Mouse (Mus musculus) kidney, postnatal 0 days (tissue): ENCODE data around the gene Cdkn1b. TPM values are rescaled to one million over a fixed set of nuclear protein-coding genes. Genes with fewer than 3 reads are reported as not detected.
A peak's percentile ranks its signal among the peaks of the same experiment; 100 is the strongest.

Experiments used
- ATAC-seq: fragments of 200-750 bp; cut with Nextera tagmentation; replicated peaks from 2 replicates; pipeline ENCODE4 v1.8.0; 2017; ENCODE audit warnings: low read depth, moderate number of reproducible peaks, moderate TSS enrichment, moderate library complexity; ENCODE audit not compliant: low FRiP score
- DNase-seq: peaks from one replicate; pipeline ENCODE4 v3.0.0-alpha.2; 2016; ENCODE audit warnings: low spot score
- H3K27ac ChIP-seq: fragments of 300-500 bp; sonication (generic); 2 replicates; pipeline ENCODE4 v1.5.1; 2014; ENCODE audit warnings: mild to moderate bottlenecking
- H3K27me3 ChIP-seq: fragments of 300-500 bp; sonication (generic); 2 replicates; pipeline ENCODE4 v1.6.1; 2014; ENCODE audit warnings: low read length, mixed read lengths; ENCODE audit not compliant: insufficient read depth
- H3K36me3 ChIP-seq: fragments of 300-500 bp; sonication (generic); 2 replicates; pipeline ENCODE4 v1.6.1; 2014; ENCODE audit warnings: low read length, mixed read lengths; ENCODE audit not compliant: insufficient read depth
- H3K4me1 ChIP-seq: fragments of 300-500 bp; sonication (generic); replicated peaks from 2 replicates; pipeline ENCODE4 v1.6.1; 2014; ENCODE audit warnings: antibody characterized with exemption, low read length, mixed read lengths; ENCODE audit not compliant: insufficient read depth
- H3K4me2 ChIP-seq: fragments of 300-500 bp; sonication (generic); 2 replicates; pipeline ENCODE4 v1.6.1; 2014; ENCODE audit warnings: mild to moderate bottlenecking, low read length, moderate library complexity, mixed read lengths
- H3K4me3 ChIP-seq: fragments of 300-500 bp; sonication (generic); replicated peaks from 2 replicates; pipeline ENCODE4 v1.5.1; 2014; ENCODE audit warnings: low read depth, low read length
- H3K9ac ChIP-seq: fragments of 300-500 bp; sonication (generic); 2 replicates; pipeline ENCODE4 v1.6.1; 2014; ENCODE audit warnings: low read depth, low read length
- H3K9me3 ChIP-seq: fragments of 300-500 bp; sonication (generic); replicated peaks from 2 replicates; pipeline ENCODE4 v1.6.1; 2016; ENCODE audit warnings: low read length, inconsistent platforms, mixed read lengths
- CTCF ChIP-seq: IDR thresholded peaks from 2 replicates; pipeline ENCODE4 v1.5.1; 2016; ENCODE audit warnings: antibody characterized with exemption, low read depth, mild to moderate bottlenecking, moderate library complexity
- WGBS: fragments of 180-500 bp; shearing (Covaris S2); extraction: QIAGEN DNeasy Blood & Tissue Kit; methylation state at CpG from one replicate; pipeline ENCODE4 v1.1.7; 2014; 5-methylcytosine and 5-hydroxymethylcytosine counted together
- polyA plus RNA-seq: library from polyadenylated mRNA; unstranded; fragments of >200 nt; fragmentation: Nextera tagmentation; extraction: Ambion mirVana; gene quantifications from 2 replicates; pipeline ENCODE4 v1.2.1, GENCODE M21; 2015

The Cdkn1b gene
- polyA plus RNA-seq, 1 experiment from 2014 or later: 25.1 TPM

DNA sequence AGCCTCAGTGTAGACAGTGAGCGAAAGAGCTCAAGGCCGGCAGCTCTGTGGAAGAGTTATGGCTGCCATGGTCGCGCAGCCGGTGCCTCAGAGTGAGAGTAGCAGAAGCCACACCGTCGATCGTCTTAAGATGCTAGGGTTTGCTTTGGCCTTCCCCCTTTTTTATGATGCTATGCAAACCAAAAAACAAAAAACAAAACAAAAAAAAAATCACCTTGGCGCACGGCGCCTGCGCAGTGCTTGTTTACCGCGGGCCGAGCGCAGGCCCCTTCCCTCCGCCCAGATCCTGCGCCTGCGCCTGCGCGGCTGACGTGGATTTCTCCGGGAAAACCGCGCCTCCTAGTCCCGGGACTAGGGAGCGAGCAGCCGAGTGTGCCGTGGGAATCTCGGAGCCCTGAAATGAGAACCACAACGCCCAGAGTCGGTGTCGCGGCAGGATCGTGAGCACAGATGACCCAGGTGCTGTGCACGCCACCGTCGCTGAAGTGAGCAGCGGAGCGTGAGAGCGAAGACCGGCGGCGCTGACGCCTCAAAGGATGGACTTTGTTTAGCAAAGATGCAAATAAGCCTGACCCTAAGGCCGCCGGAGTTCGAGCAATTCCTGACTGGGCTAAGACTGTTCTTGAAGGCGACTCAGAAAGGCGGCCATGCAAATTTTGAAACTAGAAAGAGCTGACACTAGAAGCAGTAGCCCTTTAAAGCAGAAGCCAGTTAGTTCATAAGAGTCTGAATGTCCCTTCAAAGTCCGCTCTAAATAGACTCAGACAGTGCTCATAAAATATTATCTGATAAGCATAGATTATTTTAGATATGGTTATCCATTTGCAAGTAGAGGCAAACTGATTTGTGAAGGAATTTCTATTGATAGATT, 21.9 kb upstream of the Cdkn1b start, which contains the start of gene Gpr19:
Gene Gpr19, minus strand, starts transcription at position 484 of the 871 bp plus-strand sequence.
- TF ChIP-seq CTCF: peak; percentile 35
- Histone ChIP-seq H3K36me3 (no peaks in the 10 kb centered on the region), H3K9me3 (no peaks in the 10 kb centered on the region), H3K27ac (peak within 1 kb of the TSS; percentile 99), H3K4me3 (peak within 1 kb of the TSS; percentile 45), H3K27me3 (no peaks in the 10 kb centered on the region), H3K9ac (peak within 1 kb of the TSS; percentile 75), H3K4me1 (0 out of 2 replicates have a peak, but pooled peaks cover 3% of the 10 kb centered on the region), H3K4me2 (peak within 1 kb of the TSS; percentile 70)
- ATAC-seq (peak; percentile 94), DNase-seq (peak; percentile 98)
- under 1% methylated on average over 51 of the region's 51 CpGs for WGBS

DNA sequence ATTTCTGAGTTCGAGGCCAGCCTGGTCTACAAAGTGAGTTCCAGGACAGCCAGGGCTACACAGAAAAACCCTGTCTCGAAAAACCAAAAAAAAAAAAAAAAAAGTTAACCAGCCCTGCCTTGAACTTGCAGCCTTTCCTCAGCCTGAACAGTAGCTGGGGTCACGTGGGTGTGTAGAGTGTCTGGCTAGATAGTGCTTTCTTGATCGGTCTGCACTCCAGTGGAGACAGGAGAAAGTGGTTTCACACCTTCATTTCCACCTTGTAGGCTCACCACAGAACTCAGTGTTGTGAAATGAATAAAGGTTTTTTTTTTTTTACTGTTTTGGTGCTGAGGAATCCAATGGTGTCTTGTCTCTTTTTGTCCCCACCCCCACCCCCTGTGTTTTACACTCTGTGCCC, 16.8 kb upstream of the Cdkn1b start:
- no peaks in the 10 kb centered on the region for H3K27me3 ChIP-seq
- DNase-seq (no peak), ATAC-seq (no peak)
- no peak overlapping the region for H3K9ac ChIP-seq
- H3K9me3 ChIP-seq: no peaks in the 10 kb centered on the region
- no peak overlapping the region for H3K27ac ChIP-seq
- WGBS: 82% methylated on average over 3 of the region's 4 CpGs
- no peak for TF ChIP-seq CTCF
- H3K4me3 ChIP-seq: no peak overlapping the region
- no peaks in the 10 kb centered on the region for H3K4me1 ChIP-seq
- H3K4me2 ChIP-seq: no peak overlapping the region
- H3K36me3 ChIP-seq: no peaks in the 10 kb centered on the region

DNA sequence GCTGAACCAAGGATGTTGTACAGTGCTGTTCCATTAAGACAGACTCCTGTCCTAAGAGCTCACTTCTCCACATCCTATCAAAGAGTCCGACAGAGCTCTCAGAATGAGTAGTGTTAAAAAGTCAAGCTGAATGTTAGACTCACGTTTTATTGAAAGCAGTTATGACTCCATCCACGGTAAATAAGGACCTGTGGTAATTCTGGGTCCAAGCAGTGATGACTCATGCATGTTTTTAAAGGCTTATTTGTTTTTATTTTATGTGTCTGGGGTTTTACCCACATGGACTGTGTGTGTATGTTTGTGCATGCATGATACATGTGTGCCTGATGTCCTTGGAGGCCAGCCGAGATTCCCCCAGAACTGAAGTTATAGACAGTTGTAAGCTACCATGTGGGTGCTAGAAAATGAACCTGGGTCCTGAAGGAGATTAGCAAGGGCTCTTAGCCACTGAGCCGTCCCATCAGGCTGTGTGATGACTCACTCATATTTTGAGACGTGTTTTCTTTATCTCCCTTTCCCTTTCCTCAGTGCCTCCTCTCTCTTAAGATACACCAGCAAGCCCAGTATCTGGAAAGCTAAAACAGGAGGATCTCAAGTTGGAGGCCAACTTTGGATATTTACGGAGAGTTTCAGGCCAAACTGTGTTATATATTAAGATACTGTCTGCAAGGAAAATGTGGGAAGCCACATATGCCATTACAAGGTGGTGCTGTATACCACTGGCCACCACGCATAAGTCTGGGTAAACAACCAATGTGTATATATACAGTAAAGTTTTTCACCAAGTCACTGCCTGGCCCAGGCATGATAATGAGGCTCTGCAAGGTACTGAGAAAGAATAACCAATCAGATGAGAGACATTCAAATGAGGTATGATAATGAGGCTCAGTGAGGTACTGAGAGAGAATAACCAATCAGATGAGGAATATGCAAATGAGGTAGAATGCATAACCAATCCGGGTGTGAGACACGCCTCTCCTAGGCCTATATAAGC, 16.0 kb upstream of the Cdkn1b start:
- Histone ChIP-seq H3K4me1 (no peaks in the 10 kb centered on the region), H3K9ac (no peak overlapping the region), H3K27me3 (no peaks in the 10 kb centered on the region), H3K27ac (no peak overlapping the region), H3K9me3 (no peaks in the 10 kb centered on the region), H3K36me3 (no peaks in the 10 kb centered on the region), H3K4me3 (no peak overlapping the region), H3K4me2 (no peak overlapping the region)
- DNase-seq (no peak), ATAC-seq (no peak)
- no peak for TF ChIP-seq CTCF
- 86% methylated on average over 10 of the region's 10 CpGs for WGBS

DNA sequence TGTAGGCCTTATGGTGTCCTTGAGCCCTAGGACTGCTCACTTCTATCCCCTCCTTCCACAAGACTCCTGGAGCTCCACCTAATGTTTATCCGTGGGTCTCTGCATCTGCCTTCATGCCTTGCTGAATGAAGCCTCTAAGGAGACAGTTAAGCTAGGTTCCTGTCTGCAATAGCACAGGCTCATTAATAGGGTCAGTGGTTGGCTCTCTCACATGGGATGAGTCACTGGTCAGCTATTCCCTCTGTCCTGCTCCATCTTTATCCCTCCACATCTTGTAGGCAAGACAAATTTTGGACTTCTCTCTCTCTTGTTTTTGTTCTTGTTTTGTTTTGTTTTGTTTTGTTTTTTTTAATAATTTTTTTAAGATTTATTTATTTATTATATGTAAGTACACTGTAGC, 14.4 kb upstream of the Cdkn1b start:
- WGBS: 76% methylated on average over 1 of the region's 1 CpGs
- Histone ChIP-seq H3K4me3 (no peak overlapping the region), H3K27me3 (no peaks in the 10 kb centered on the region), H3K9me3 (no peaks in the 10 kb centered on the region), H3K27ac (no peak overlapping the region), H3K9ac (no peak overlapping the region), H3K4me1 (no peaks in the 10 kb centered on the region), H3K36me3 (no peaks in the 10 kb centered on the region), H3K4me2 (no peak overlapping the region)
- no peak for ATAC-seq
- DNase-seq: no peak
- no peak for TF ChIP-seq CTCF

DNA sequence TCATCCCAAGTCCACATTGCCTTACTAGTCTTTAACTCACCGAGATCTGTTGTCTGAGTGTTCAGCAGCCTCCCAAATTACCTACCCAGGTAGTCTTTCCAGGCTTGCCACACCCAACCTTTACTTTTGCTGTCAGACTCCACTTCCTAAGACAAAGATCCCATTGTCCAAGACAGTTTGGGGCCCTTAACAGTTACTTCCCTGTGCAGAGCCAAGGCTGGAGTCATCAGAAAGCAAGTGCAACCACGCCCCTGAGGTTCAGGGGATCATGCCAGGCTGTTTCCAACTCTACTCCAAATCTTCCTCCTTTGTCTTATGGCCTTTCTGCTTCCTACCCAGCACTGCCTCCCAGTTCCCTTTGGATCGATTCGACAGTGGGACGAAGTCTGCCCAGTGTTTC, 5.7 kb upstream of the Cdkn1b start:
- DNase-seq (no peak), ATAC-seq (no peak)
- no peak overlapping the region for H3K4me3 ChIP-seq
- H3K4me1 ChIP-seq: peaks cover 3% of the 10 kb centered on the region; the same call in 1 of the 2 replicates
- no peaks in the 10 kb centered on the region for H3K27me3 ChIP-seq
- H3K27ac ChIP-seq: no peak overlapping the region
- WGBS: 89% methylated on average over 5 of the region's 5 CpGs
- H3K9ac ChIP-seq: no peak overlapping the region
- no peaks in the 10 kb centered on the region for H3K36me3 ChIP-seq
- H3K4me2 ChIP-seq: no peak overlapping the region
- TF ChIP-seq CTCF: no peak
- no peaks in the 10 kb centered on the region for H3K9me3 ChIP-seq

DNA sequence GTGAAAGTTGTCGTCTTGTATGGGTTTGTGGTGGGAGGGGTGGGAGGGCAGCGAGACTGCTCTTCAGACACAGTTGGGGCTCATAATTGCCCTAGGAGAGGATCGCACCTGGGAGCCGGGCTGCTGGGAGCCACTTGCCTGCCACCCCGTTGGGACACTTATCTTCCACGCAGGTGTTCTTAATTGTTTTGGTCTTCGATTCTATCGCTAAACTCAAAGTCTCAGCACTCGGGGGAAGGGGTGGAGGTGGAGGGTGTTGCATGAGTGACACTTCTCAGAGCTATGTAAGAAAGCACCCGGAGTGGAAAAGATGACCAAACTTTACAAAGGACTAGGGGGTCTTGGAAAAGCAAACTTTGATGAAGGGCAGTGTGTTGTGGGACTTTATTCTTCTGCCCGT, 3.6 kb upstream of the Cdkn1b start:
- Histone ChIP-seq H3K4me1 (peaks cover 3% of the 10 kb centered on the region; the same call in 1 of the 2 replicates), H3K4me2 (peak overlapping the region; percentile 90), H3K9me3 (no peaks in the 10 kb centered on the region), H3K27me3 (no peaks in the 10 kb centered on the region), H3K27ac (peak overlapping the region; percentile 81), H3K36me3 (no peaks in the 10 kb centered on the region), H3K4me3 (peak overlapping the region; percentile 40), H3K9ac (peak overlapping the region; percentile 68)
- TF ChIP-seq CTCF: no peak
- ATAC-seq (no peak), DNase-seq (peak; percentile 43)
- 0% methylated on average over 11 of the region's 11 CpGs for WGBS
